Mouse (Mus musculus) urinary bladder, postnatal 10 days (tissue): ENCODE measurements around the gene Rcn1.

Source experiments
- DNase-seq: peaks from one replicate; pipeline ENCODE4 v3.0.0; 2022; ENCODE audit warnings: low spot score

Rcn1 gene

DNA sequence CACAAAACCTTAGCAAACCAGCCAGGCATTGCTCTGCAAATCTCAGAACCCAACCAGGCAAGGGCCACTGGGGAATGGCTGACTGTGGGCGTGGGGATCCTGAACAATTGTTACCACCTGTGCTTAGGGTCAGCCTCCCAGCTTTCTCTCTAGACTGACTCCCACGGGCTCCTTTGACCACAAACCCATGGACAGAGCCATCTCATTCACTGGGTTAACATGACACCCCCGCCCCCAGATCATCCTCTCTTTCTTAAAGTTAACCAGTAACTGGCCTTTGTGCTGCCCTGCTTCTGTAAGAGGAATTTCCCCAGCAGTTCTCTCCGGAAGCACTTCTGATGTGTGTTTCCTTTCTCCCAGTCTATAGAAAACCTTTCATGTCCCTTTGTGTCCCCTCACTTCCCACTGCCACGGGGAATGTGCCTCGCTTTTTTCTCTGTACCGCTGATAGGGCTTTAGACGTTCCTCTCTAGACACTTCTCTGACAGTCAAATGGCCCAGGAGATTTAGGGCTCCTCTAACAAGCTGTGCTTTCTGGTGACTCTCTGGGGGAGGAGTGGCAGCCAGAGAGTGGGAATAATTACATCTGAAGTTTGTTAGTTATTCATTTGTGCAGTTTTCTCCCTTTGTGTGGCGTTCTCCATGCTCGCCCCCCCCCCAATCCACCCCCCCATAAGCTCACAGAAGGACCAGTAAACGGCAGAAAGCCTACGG, 62.6 kb downstream of the Rcn1 start:
- DNase-seq = no peak
